Mouse (Mus musculus) spleen, adult 2 months (tissue): ENCODE results near the gene Acsf3.

Experiments
- CTCF ChIP-seq: fragments of 200-500 bp; IDR thresholded peaks from 2 replicates; pipeline ENCODE4 v1.5.1; 2011; ENCODE audit warnings: mild to moderate bottlenecking, inconsistent platforms; ENCODE audit not compliant: insufficient read depth, insufficient read length, insufficient replicate concordance; ENCODE audit errors: extremely low read depth
- POLR2A ChIP-seq: fragments of 200-500 bp; IDR thresholded peaks from 2 replicates; pipeline ENCODE4 v1.6.1; 2011; ENCODE audit warnings: low read depth, low read length, inconsistent platforms

- TF ChIP-seq CTCF (no peak), POLR2A (no peak)
Observed at GRCm38 (mm10) chr8:122816965-122817364, 41.7 kb downstream of the Acsf3 start.
